Comparison of ENCODE assay signal across 8 mouse cellular contexts in the genomic region with DNA sequence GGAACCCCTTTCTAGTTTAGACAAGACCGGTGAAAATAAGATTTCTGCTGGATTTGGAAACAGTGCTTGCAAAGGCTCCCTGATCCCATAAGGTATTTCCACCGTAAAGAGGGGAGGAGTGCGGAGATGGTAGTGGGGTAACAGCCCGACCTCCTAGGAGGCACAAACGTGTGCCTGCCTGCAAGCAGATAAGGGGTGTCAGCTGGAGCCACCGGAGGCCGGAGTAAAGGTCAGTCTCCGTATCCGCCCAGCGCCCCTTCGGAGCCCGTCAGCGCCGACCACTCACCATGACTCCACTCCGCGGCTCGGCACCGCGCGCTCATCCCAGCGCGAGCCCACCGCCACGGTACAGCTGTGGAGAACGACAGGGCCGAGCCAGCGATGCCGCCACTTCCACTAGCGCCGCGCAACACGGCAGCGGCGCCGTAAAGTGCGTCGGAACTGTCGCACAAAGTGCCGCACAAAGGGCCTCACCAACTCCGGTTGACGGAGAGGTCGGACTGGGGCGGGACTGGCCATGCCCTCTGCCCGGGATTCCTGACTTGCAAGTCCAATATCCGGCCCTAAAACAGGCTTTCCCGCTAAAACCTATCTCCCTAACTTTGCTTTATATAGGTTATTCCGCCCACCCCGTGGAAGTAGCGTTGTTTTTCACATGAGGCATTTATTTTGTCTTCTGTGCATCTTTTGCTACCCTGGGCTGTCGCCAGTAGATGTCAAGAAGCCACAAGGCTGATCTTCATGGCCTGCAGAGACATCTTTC. TPM values are rescaled to one million over a fixed set of nuclear protein-coding genes. Genes with fewer than 3 reads are reported as not detected.
DNase-seq lines count a peak whose midpoint lies in the region; ATAC-seq and TF ChIP-seq lines count a peak whose summit lies in the region.

Dnajc19 (minus strand) TSS at position 422 of the 763 bp plus-strand sequence.

- no peak for TF ChIP-seq CTCF in bone marrow macrophage, adult 2 months (IDR thresholded peaks at IDR 0.05; ENCODE audit: low read depth, low read length)
- no peak for TF ChIP-seq CTCF in embryonic fibroblast, embryonic 13.5 days (IDR thresholded peaks at IDR 0.05; ENCODE audit: borderline replicate concordance, insufficient read depth, low read length)

- H3K4me2 ChIP-seq in kidney, embryonic 14.5 days (replicated peaks; ENCODE audit: low read depth, low read length), result peak within 1 kb of the TSS; percentile 63
- peak within 1 kb of the TSS; percentile 69 for H3K4me2 ChIP-seq in limb, embryonic 15.5 days

- peak; percentile 96 for ATAC-seq in kidney, embryonic 14.5 days (ENCODE audit: low FRiP score, low TSS enrichment)
- peak; percentile 89 for ATAC-seq in limb, embryonic 15.5 days (ENCODE audit: insufficient number of reproducible peaks, low FRiP score, low TSS enrichment, low read depth)

- WGBS in kidney, embryonic 14.5 days, result under 1% methylated on average over 50 of the region's 50 CpGs
- WGBS in limb, embryonic 15.5 days, result under 1% methylated on average over 50 of the region's 50 CpGs

- H3K4me3 ChIP-seq in bone marrow macrophage, adult 2 months (ENCODE audit: insufficient read depth, low read length), result peak within 1 kb of the TSS; percentile 95
- peak within 1 kb of the TSS; percentile 87 for H3K4me3 ChIP-seq in embryonic fibroblast, embryonic 13.5 days (ENCODE audit: insufficient read depth, low read length)
- H3K4me3 ChIP-seq in kidney, embryonic 14.5 days (ENCODE audit: low read length), result peak within 1 kb of the TSS; percentile 83
- peak within 1 kb of the TSS; percentile 60 for H3K4me3 ChIP-seq in limb, embryonic 15.5 days

- peak within 1 kb of the TSS; percentile 76 for H3K9ac ChIP-seq in kidney, embryonic 14.5 days (ENCODE audit: low read depth, low read length)
- H3K9ac ChIP-seq in limb, embryonic 15.5 days, result peak within 1 kb of the TSS; percentile 44

- no peaks in the 10 kb centered on the region for H3K27me3 ChIP-seq in kidney, embryonic 14.5 days (ENCODE audit: control insufficient read depth, insufficient read depth, low read length)
- no peaks in the 10 kb centered on the region for H3K27me3 ChIP-seq in limb, embryonic 15.5 days

- H3K36me3 ChIP-seq in kidney, embryonic 14.5 days (ENCODE audit: control insufficient read depth, insufficient read depth, low read length), result peaks cover 13% of the 10 kb centered on the region
- 0 out of 2 replicates have a peak, but pooled peaks cover 11% of the 10 kb centered on the region for H3K36me3 ChIP-seq in limb, embryonic 15.5 days

- peak; percentile 95 for DNase-seq in A20 (ENCODE audit: low read depth, low spot score)
- DNase-seq in heart, adult 9 months (ENCODE audit: low spot score in 2 of 2), result peak; percentile 90 to 94
- peak; percentile 43 to 73 for DNase-seq in monocyte, adult 2 months (ENCODE audit: low read depth in 1 of 2, low spot score in 2 of 2)
- peak; percentile 89 for DNase-seq in spleen, postnatal 36 days (ENCODE audit: low spot score in 2 of 2)

- H3K27ac ChIP-seq in bone marrow macrophage, adult 2 months (ENCODE audit: insufficient read depth, low read depth, low read length), result peak within 1 kb of the TSS; percentile 35; the same call in 1 of the 2 replicates
- H3K27ac ChIP-seq in embryonic fibroblast, embryonic 13.5 days (ENCODE audit: insufficient read depth, low read length), result peak within 1 kb of the TSS; percentile 31; the same call in 1 of the 2 replicates
- peak within 1 kb of the TSS; percentile 43 for H3K27ac ChIP-seq in kidney, embryonic 14.5 days (ENCODE audit: low read depth, low read length)
- peak within 1 kb of the TSS; percentile 54 for H3K27ac ChIP-seq in limb, embryonic 15.5 days

- no peaks in the 10 kb centered on the region for H3K9me3 ChIP-seq in kidney, embryonic 14.5 days (ENCODE audit: control insufficient read depth, low read length)
- H3K9me3 ChIP-seq in limb, embryonic 15.5 days, result no peaks in the 10 kb centered on the region

- peaks cover 12% of the 10 kb centered on the region for H3K4me1 ChIP-seq in bone marrow macrophage, adult 2 months (ENCODE audit: control insufficient read depth, insufficient read depth, low read length)
- H3K4me1 ChIP-seq in embryonic fibroblast, embryonic 13.5 days (ENCODE audit: control insufficient read depth, insufficient read depth, low read length), result peaks cover 7% of the 10 kb centered on the region
- peaks cover 9% of the 10 kb centered on the region; the same call in 1 of the 2 replicates for H3K4me1 ChIP-seq in kidney, embryonic 14.5 days (ENCODE audit: control insufficient read depth, insufficient read depth, low read length)
- peaks cover 14% of the 10 kb centered on the region for H3K4me1 ChIP-seq in limb, embryonic 15.5 days

- TF ChIP-seq POLR2A in bone marrow macrophage, adult 2 months (IDR thresholded peaks at IDR 0.05; ENCODE audit: borderline replicate concordance, low read depth, low read length), result no peak
- peak; percentile 83 for TF ChIP-seq POLR2A in embryonic fibroblast, embryonic 13.5 days (IDR thresholded peaks at IDR 0.05; ENCODE audit: low read depth, low read length)

RNA-seq across cellular contexts. Expression of gene Dnajc19, which starts in this region (rescaled TPM):
- polyA plus RNA-seq in bone marrow macrophage, adult 2 months (2012; ENCODE audit: insufficient read depth, insufficient read length, missing spikeins), result 80.6 and 84.8 TPM in 2 replicates
- polyA plus RNA-seq in embryonic fibroblast, embryonic 13.5 days (2011; ENCODE audit: insufficient read length, low read depth, missing spikeins), result 53.3 and 56.6 TPM in 2 replicates
- polyA plus RNA-seq in kidney, embryonic 14.5 days (2014; fragmentation: Nextera tagmentation; extraction: Ambion mirVana), result 169 and 238 TPM in 2 replicates
- 98.8 and 115 TPM in 2 replicates for polyA plus RNA-seq in limb, embryonic 15.5 days (2015; fragmentation: Nextera tagmentation; extraction: Ambion mirVana)

Comparison
In these comparisons a context has a peak if more than half of its experiments do, and no peak if none do; other contexts are left out.
1. Peak in every context shown above with its lines: DNase-seq, ATAC-seq, H3K4me3 ChIP-seq and H3K27ac ChIP-seq.